Mouse (Mus musculus) liver, adult 2 months (tissue): ENCODE measurements around the gene 4931414P19Rik. TPM values are rescaled to one million over a fixed set of nuclear protein-coding genes. Genes with fewer than 3 reads are reported as not detected.

ENCODE experiments used
- DNase-seq: peaks from one replicate; pipeline ENCODE4 v3.0.0-alpha.2; 2011; ENCODE audit warnings: low read depth, low spot score; ENCODE audit errors: extremely low read depth
- H3K27ac ChIP-seq: fragments of 200-500 bp; replicated peaks from 2 replicates; pipeline ENCODE4 v1.5.1; 2012; ENCODE audit warnings: low read depth, mild to moderate bottlenecking, control low read depth, inconsistent platforms, low read length; ENCODE audit not compliant: insufficient read depth
- H3K27me3 ChIP-seq: fragments of 200-500 bp; 2 replicates; pipeline ENCODE4 v1.6.1; 2012; ENCODE audit warnings: mild to moderate bottlenecking, moderate library complexity, low read length, inconsistent platforms; ENCODE audit not compliant: control insufficient read depth, insufficient read depth
- H3K36me3 ChIP-seq: fragments of 200-500 bp; 2 replicates; pipeline ENCODE4 v1.6.1; 2012; ENCODE audit warnings: low read length, inconsistent platforms; ENCODE audit not compliant: control insufficient read depth, insufficient read depth
- H3K4me1 ChIP-seq: fragments of 200-500 bp; 2 replicates; pipeline ENCODE4 v1.6.1; 2011; ENCODE audit warnings: low read length; ENCODE audit not compliant: control insufficient read depth, insufficient read depth
- H3K4me3 ChIP-seq: fragments of 200-500 bp; 2 replicates; pipeline ENCODE4 v1.5.1; 2011; ENCODE audit warnings: low read depth, mild to moderate bottlenecking, control low read depth, low read length, moderate library complexity; ENCODE audit not compliant: insufficient read depth
- H3K79me2 ChIP-seq: fragments of 200-500 bp; 2 replicates; pipeline ENCODE4 v1.6.1; 2012; ENCODE audit warnings: inconsistent platforms, mild to moderate bottlenecking, low read length, moderate library complexity; ENCODE audit not compliant: control insufficient read depth, insufficient read depth
- H3K9ac ChIP-seq: fragments of 200-500 bp; 2 replicates; pipeline ENCODE4 v1.6.1; 2012; ENCODE audit warnings: low read depth, mild to moderate bottlenecking, control low read depth, inconsistent platforms, low read length
- CTCF ChIP-seq: fragments of 200-500 bp; IDR thresholded peaks from 2 replicates; pipeline ENCODE4 v1.5.1; 2011; ENCODE audit warnings: low read depth, low read length, control low read depth
- POLR2A ChIP-seq: fragments of 200-500 bp; IDR thresholded peaks from 2 replicates; pipeline ENCODE4 v1.6.1; 2011; ENCODE audit warnings: low read length, control low read depth; ENCODE audit not compliant: insufficient read depth; ENCODE audit errors: extremely low read depth
- WGBS: fragments of 180-500 bp; shearing (Covaris S2); methylation state at CpG from one replicate; pipeline ENCODE4 v1.1.7; 2018; 5-methylcytosine and 5-hydroxymethylcytosine counted together
- polyA plus RNA-seq: library from polyadenylated mRNA; depleted of rRNA; stranded (reverse); fragments of >200 nt; gene quantifications from 2 replicates; pipeline ENCODE4 v1.2.3, GENCODE M21; 2012
- total RNA-seq: library from RNA; depleted of rRNA; stranded (reverse); fragments of >200 nt; gene quantifications from 2 replicates; pipeline ENCODE4 v1.2.3, GENCODE M21; 2014

The 4931414P19Rik gene
- total and polyA plus RNA-seq, 2 experiments, result 2.6 to 3.0 TPM

- 57% methylated on average over 4 of the region's 4 CpGs for WGBS
- H3K27me3 ChIP-seq, result no peaks in the 10 kb centered on the region
- TF ChIP-seq CTCF (no peak), POLR2A (no peak)
- H3K9ac ChIP-seq, result no peak overlapping the region
- peaks cover 7% of the 10 kb centered on the region for H3K4me1 ChIP-seq
- no peaks in the 10 kb centered on the region for H3K79me2 ChIP-seq
- no peak for DNase-seq
- no peaks in the 10 kb centered on the region for H3K36me3 ChIP-seq
- H3K4me3 ChIP-seq, result peak overlapping the region; percentile 85; the same call in 1 of the 2 replicates
- H3K27ac ChIP-seq, result no peak overlapping the region
Observed at GRCm38 (mm10) chr14:54602613-54603012, 3.2 kb downstream of the 4931414P19Rik start.

GRCm38 (mm10) chr14:54601601-54602000, 4.2 kb downstream of the 4931414P19Rik start:
- no peak overlapping the region for H3K4me3 ChIP-seq
- no peaks in the 10 kb centered on the region for H3K79me2 ChIP-seq
- H3K4me1 ChIP-seq, result peaks cover 7% of the 10 kb centered on the region
- H3K36me3 ChIP-seq, result no peaks in the 10 kb centered on the region
- no peak overlapping the region for H3K27ac ChIP-seq
- no peak for DNase-seq
- H3K9ac ChIP-seq, result no peak overlapping the region
- 89% methylated on average over 2 of the region's 2 CpGs for WGBS
- H3K27me3 ChIP-seq, result no peaks in the 10 kb centered on the region
- TF ChIP-seq CTCF (no peak), POLR2A (no peak)

- no peaks in the 10 kb centered on the region for H3K79me2 ChIP-seq
- WGBS, result 74% methylated on average over 7 of the region's 7 CpGs
- DNase-seq, result no peak
- no peak overlapping the region for H3K4me3 ChIP-seq
- no peak overlapping the region for H3K27ac ChIP-seq
- peak; percentile 78 for TF ChIP-seq CTCF
- TF ChIP-seq POLR2A, result no peak
- no peaks in the 10 kb centered on the region for H3K27me3 ChIP-seq
- no peaks in the 10 kb centered on the region for H3K36me3 ChIP-seq
- no peaks in the 10 kb centered on the region for H3K4me1 ChIP-seq
- no peak overlapping the region for H3K9ac ChIP-seq
Observed at GRCm38 (mm10) chr14:54597084-54597483, 8.7 kb downstream of the 4931414P19Rik start.

GRCm38 (mm10) chr14:54594631-54595414, 11.0 kb downstream of the 4931414P19Rik start:
- no peak for TF ChIP-seq CTCF
- TF ChIP-seq POLR2A, result no peak
- WGBS, result 89% methylated on average over 28 of the region's 28 CpGs
- Histone ChIP-seq H3K36me3 (no peaks in the 10 kb centered on the region; the same call in 1 of the 2 replicates), H3K4me1 (no peaks in the 10 kb centered on the region), H3K9ac (no peak overlapping the region), H3K27me3 (no peaks in the 10 kb centered on the region), H3K79me2 (no peaks in the 10 kb centered on the region), H3K27ac (no peak overlapping the region), H3K4me3 (no peak overlapping the region)
- no peak for DNase-seq

- DNase-seq, result no peak
- Histone ChIP-seq H3K27ac (no peak overlapping the region), H3K79me2 (no peaks in the 10 kb centered on the region), H3K27me3 (no peaks in the 10 kb centered on the region), H3K4me1 (no peaks in the 10 kb centered on the region), H3K4me3 (no peak overlapping the region), H3K36me3 (no peaks in the 10 kb centered on the region; the same call in 1 of the 2 replicates), H3K9ac (no peak overlapping the region)
- 91% methylated on average over 3 of the region's 3 CpGs for WGBS
- TF ChIP-seq POLR2A (no peak), CTCF (peak; percentile 71)
Observed at GRCm38 (mm10) chr14:54594055-54594454, 11.7 kb downstream of the 4931414P19Rik start.
